In the genomic region with DNA sequence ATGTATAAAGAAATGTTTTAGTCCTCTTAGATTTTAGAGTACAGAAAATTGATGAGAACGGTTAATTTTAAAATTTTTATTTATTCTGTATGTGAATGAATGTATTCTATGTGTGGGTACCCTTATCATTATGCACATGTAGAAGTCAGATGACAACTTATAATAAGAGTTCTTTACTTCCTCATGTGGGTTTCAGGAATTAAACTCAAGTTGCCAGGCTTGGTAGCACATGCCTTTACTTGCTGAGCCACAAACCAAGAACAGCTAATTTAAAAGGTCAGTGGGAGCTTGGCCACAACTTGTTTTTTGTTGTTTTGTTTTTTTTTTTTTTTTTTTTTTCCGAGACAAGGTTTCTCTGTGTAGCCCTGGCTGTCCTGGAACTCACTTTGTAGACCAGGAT, we compare ENCODE assay signal across 26 mouse cellular contexts. TPM values are rescaled to one million over a fixed set of nuclear protein-coding genes. Genes with fewer than 3 reads are reported as not detected.
"Had no signal": no experiment of that assay in that cellular context is flagged by ENCODE, and none has a peak within 500 bp of the region (broad histone marks: within the 10 kb centered on the region; RNA-seq: fewer than 3 reads in every experiment).

No protein-coding gene starts in this region.

- H3K27me3 ChIP-seq: heart, embryonic 13.5 days; heart, embryonic 15.5 days; hindbrain, embryonic 13.5 days; hindbrain, embryonic 15.5 days; kidney, embryonic 15.5 days; limb, embryonic 13.5 days; limb, embryonic 15.5 days; liver, embryonic 12.5 days had no signal

- H3K4me1 ChIP-seq: hindbrain, embryonic 13.5 days; hindbrain, embryonic 15.5 days; kidney, embryonic 15.5 days; limb, embryonic 13.5 days; limb, embryonic 15.5 days; liver, embryonic 12.5 days had no signal

- H3K9ac ChIP-seq: heart, embryonic 13.5 days; heart, embryonic 15.5 days; hindbrain, embryonic 13.5 days; hindbrain, embryonic 15.5 days; kidney, embryonic 15.5 days; limb, embryonic 13.5 days; limb, embryonic 15.5 days; liver, embryonic 12.5 days had no signal

- H3K4me2 ChIP-seq: heart, embryonic 11.5 days; heart, embryonic 13.5 days; heart, embryonic 15.5 days; hindbrain, embryonic 13.5 days; hindbrain, embryonic 15.5 days; kidney, embryonic 15.5 days; limb, embryonic 13.5 days; limb, embryonic 15.5 days; liver, embryonic 12.5 days had no signal

- DNase-seq: gastrocnemius, adult 2 months; gastrocnemius, postnatal 10 days; gastrocnemius, postnatal 25 days; heart, adult 2 months; heart, postnatal 14 days; heart, postnatal 36 days; kidney, adult 11 months; kidney, adult 2 months; kidney, adult 9 months; kidney, postnatal 14 days; kidney, postnatal 36 days; layer of hippocampus, adult 9-11 months; layer of hippocampus, postnatal 36 days; left cerebral cortex, postnatal 4 days had no signal

- H3K27ac ChIP-seq: heart, adult 2 months; heart, embryonic 13.5 days; heart, embryonic 15.5 days; hindbrain, embryonic 13.5 days; hindbrain, embryonic 15.5 days; hindbrain, postnatal 0 days; kidney, embryonic 15.5 days; kidney, postnatal 0 days; limb, embryonic 13.5 days; limb, embryonic 15.5 days; liver, embryonic 12.5 days had no signal

- H3K9me3 ChIP-seq: heart, embryonic 13.5 days; heart, embryonic 15.5 days; hindbrain, embryonic 13.5 days; hindbrain, embryonic 15.5 days; kidney, embryonic 15.5 days; limb, embryonic 13.5 days; limb, embryonic 15.5 days; liver, embryonic 12.5 days had no signal

- ATAC-seq: hindbrain, postnatal 0 days; intestine, embryonic 16.5 days; liver, embryonic 12.5 days had no signal

- H3K4me3 ChIP-seq: gastrocnemius, adult 2 months; heart, adult 2 months; heart, embryonic 13.5 days; heart, embryonic 15.5 days; hindbrain, embryonic 13.5 days; hindbrain, embryonic 15.5 days; kidney, embryonic 15.5 days; limb, embryonic 13.5 days; limb, embryonic 15.5 days; liver, embryonic 12.5 days had no signal

RNA-seq across cellular contexts. Expression of gene Itpka, which starts 47.3 kb away (rescaled TPM):
- total RNA-seq: gastrocnemius, adult 2 months; gastrocnemius, postnatal 25 days had no signal
